ENCODE assay signal across 7 mouse cellular contexts in the genomic region with DNA sequence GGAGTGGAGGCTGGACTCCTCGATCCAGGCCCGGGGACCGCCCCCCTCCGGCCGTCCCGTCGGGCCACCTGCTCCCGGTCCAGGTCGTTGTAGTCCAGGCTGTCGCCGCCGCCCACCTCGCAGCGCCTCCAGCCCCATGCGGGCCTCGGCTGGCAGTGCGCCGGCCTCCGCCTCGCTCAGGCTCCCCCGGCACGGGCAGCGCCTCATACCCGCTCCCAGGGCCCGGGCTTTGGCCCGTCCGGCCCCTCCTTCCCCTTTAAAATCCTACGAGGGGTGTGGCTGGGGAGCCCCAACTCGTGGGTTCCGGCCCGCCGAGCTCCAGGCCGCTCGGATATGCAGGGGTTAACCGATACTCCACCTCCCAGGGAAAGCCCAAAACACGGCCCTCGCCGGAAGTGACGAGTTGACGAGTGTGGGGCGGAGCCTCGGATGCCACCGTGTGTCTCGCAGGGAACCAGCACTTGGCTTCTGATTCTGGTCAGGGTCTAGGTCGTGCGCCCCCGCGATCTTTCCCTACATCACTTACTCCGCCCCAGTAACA. TPM values are rescaled to one million over a fixed set of nuclear protein-coding genes. Genes with fewer than 3 reads are reported as not detected.
DNase-seq lines count a peak whose midpoint lies in the region; ATAC-seq lines count a peak whose summit lies in the region.

A gene (minus strand): TSS at position 381 of the 541 bp plus-strand sequence.

- DNase-seq in adrenal gland, adult 8-10 months = peak; percentile 90
- DNase-seq in embryo, embryonic 9.5 days (ENCODE audit: extremely low spot score) = peak; percentile 95
- DNase-seq in gastrocnemius, postnatal 4 days (ENCODE audit: low spot score in 2 of 2) = peak; percentile 82 to 92
- peak; percentile 92 for DNase-seq in left cerebral cortex, postnatal 36 days (ENCODE audit: low spot score in 2 of 2)
- peak; percentile 98 for DNase-seq in midbrain, embryonic 11.5 days (ENCODE audit: low spot score, missing footprints)
- DNase-seq in skeletal muscle tissue, adult 2 months (ENCODE audit: low read depth, low spot score) = peak; percentile 83

- peak within 1 kb of the TSS; percentile 97 for H3K9ac ChIP-seq in intestine, embryonic 16.5 days (ENCODE audit: low read depth, low read length)
- H3K9ac ChIP-seq in midbrain, embryonic 11.5 days (ENCODE audit: low read length) = peak within 1 kb of the TSS; percentile 80

- under 1% methylated on average over 49 of the region's 49 CpGs for WGBS in intestine, embryonic 16.5 days
- WGBS in midbrain, embryonic 11.5 days = under 1% methylated on average over 48 of the region's 49 CpGs

- no peaks in the 10 kb centered on the region for H3K36me3 ChIP-seq in intestine, embryonic 16.5 days (ENCODE audit: control insufficient read depth, insufficient read depth, low read length)
- no peaks in the 10 kb centered on the region for H3K36me3 ChIP-seq in midbrain, embryonic 11.5 days (ENCODE audit: control insufficient read depth, insufficient read depth, low read length)

- H3K4me3 ChIP-seq in intestine, embryonic 16.5 days (ENCODE audit: low read length) = peak within 1 kb of the TSS; percentile 86
- peak within 1 kb of the TSS; percentile 79 for H3K4me3 ChIP-seq in midbrain, embryonic 11.5 days (ENCODE audit: low read depth, low read length)

- intact Hi-C loops in left cerebral cortex, postnatal 36 days (cut with DNase I) = loop anchor here (5.0 kb wide), 1 partner anchor 34 kb away; no protein-coding TSS in a partner anchor

- H3K9me3 ChIP-seq in intestine, embryonic 16.5 days (ENCODE audit: control insufficient read depth, low read length) = no peaks in the 10 kb centered on the region
- no peaks in the 10 kb centered on the region for H3K9me3 ChIP-seq in midbrain, embryonic 11.5 days (ENCODE audit: control insufficient read depth, low read length)

- peak within 1 kb of the TSS; percentile 86 for H3K4me2 ChIP-seq in intestine, embryonic 16.5 days (ENCODE audit: low read depth, low read length)
- H3K4me2 ChIP-seq in midbrain, embryonic 11.5 days = peak within 1 kb of the TSS; percentile 66

- no peaks in the 10 kb centered on the region for H3K27me3 ChIP-seq in intestine, embryonic 16.5 days (replicated peaks; ENCODE audit: control insufficient read depth, insufficient read depth, low read length)
- H3K27me3 ChIP-seq in midbrain, embryonic 11.5 days (ENCODE audit: control insufficient read depth, insufficient read depth, low read length) = no peaks in the 10 kb centered on the region

- peaks cover 46% of the 10 kb centered on the region for H3K4me1 ChIP-seq in intestine, embryonic 16.5 days (ENCODE audit: control insufficient read depth, insufficient read depth, low read length)
- H3K4me1 ChIP-seq in midbrain, embryonic 11.5 days (ENCODE audit: control insufficient read depth, insufficient read depth, low read length) = peaks cover 29% of the 10 kb centered on the region

- ATAC-seq in intestine, embryonic 16.5 days = peak; percentile 76
- peak; percentile 83 for ATAC-seq in midbrain, embryonic 11.5 days (ENCODE audit: low FRiP score)

- peak within 1 kb of the TSS; percentile 91 for H3K27ac ChIP-seq in intestine, embryonic 16.5 days (ENCODE audit: low read length)
- peak within 1 kb of the TSS; percentile 60 for H3K27ac ChIP-seq in midbrain, embryonic 11.5 days (ENCODE audit: low read depth, low read length)

RNA-seq across cellular contexts. Expression of the gene that starts here (rescaled TPM):
- 10 to 100 TPM; 15.5 to 17.2 (median 16.2) TPM for total RNA-seq in adrenal gland, adult 8-10 months (2022)
- 1 to 10 TPM; 7.2 to 8.5 TPM for total RNA-seq in gastrocnemius, postnatal 4 days (2021)
- polyA plus RNA-seq in intestine, embryonic 16.5 days (2015; fragmentation: Nextera tagmentation; extraction: Ambion mirVana) = 8.3 and 9.5 TPM in 2 replicates
- 1 to 10 TPM; 8.0 TPM for total RNA-seq in left cerebral cortex, postnatal 36 days (2021)
- 5.0 and 6.6 TPM in 2 replicates for polyA plus RNA-seq in midbrain, embryonic 11.5 days (2014; fragmentation: Nextera tagmentation; extraction: Ambion mirVana)

Comparison
In these comparisons a context has a peak if more than half of its experiments do, and no peak if none do; other contexts are left out.
1. Peak in every context shown above with its lines: DNase-seq, ATAC-seq, H3K4me3 ChIP-seq and H3K27ac ChIP-seq.